Mouse (Mus musculus): ENCODE measurements around the gene Herc3. TPM values are rescaled to one million over a fixed set of nuclear protein-coding genes. Genes with fewer than 3 reads are reported as not detected.

The Herc3 gene
- polyA plus RNA-seq, 1 experiment from 2014 or later: 24.9 TPM

- Histone ChIP-seq H3K36me3 (ENCODE audit: control insufficient read depth, insufficient read depth) (peaks cover 9% of the 10 kb centered on the region), H3K9ac (replicated peaks; ENCODE audit: low read depth, low read length) (no peak overlapping the region), H3K27ac (ENCODE audit: low read length) (no peak overlapping the region), H3K4me1 (replicated peaks; ENCODE audit: control insufficient read depth, insufficient read depth, low read length) (no peaks in the 10 kb centered on the region), H3K9me3 (ENCODE audit: control insufficient read depth, low read length) (no peaks in the 10 kb centered on the region), H3K4me2 (ENCODE audit: low read length) (no peak overlapping the region), H3K27me3 (replicated peaks; ENCODE audit: control insufficient read depth, insufficient read depth, low read length) (no peaks in the 10 kb centered on the region), H3K4me3 (replicated peaks; ENCODE audit: low read length) (no peak overlapping the region)
- 44% methylated on average over 3 of the region's 3 CpGs for WGBS
- no peak for ATAC-seq
Measured at GRCm38 (mm10) chr6:58921623-58922022, 90.4 kb downstream of the Herc3 start.

DNA sequence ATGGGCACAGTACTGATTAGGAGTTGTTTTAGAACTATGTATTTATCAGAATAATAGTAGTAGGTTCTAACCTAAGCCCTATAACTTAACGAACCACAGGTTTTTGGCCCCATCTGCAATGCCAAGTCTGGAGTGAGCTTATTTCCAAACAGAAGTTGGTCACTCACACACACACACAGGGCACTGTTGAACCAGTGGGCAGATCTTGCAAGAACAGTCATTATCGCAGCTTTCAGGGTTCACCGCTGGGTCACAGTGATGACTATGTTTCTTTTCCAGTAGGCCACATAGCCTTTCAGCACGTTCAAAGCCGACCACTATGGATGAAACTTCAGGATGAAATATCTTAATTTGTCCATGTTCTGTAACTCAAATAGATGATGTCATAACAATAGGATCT lies 91.2 kb downstream of the Herc3 start:
- Histone ChIP-seq H3K9me3 (ENCODE audit: control insufficient read depth, low read length) (no peaks in the 10 kb centered on the region), H3K4me3 (replicated peaks; ENCODE audit: low read length) (no peak overlapping the region), H3K4me1 (replicated peaks; ENCODE audit: control insufficient read depth, insufficient read depth, low read length) (no peaks in the 10 kb centered on the region), H3K27ac (ENCODE audit: low read length) (no peak overlapping the region), H3K36me3 (ENCODE audit: control insufficient read depth, insufficient read depth) (peaks cover 4% of the 10 kb centered on the region), H3K27me3 (replicated peaks; ENCODE audit: control insufficient read depth, insufficient read depth, low read length) (no peaks in the 10 kb centered on the region), H3K9ac (replicated peaks; ENCODE audit: low read depth, low read length) (no peak overlapping the region), H3K4me2 (ENCODE audit: low read length) (no peak overlapping the region)
- WGBS: 87% methylated on average over 5 of the region's 5 CpGs
- ATAC-seq: no peak

DNA sequence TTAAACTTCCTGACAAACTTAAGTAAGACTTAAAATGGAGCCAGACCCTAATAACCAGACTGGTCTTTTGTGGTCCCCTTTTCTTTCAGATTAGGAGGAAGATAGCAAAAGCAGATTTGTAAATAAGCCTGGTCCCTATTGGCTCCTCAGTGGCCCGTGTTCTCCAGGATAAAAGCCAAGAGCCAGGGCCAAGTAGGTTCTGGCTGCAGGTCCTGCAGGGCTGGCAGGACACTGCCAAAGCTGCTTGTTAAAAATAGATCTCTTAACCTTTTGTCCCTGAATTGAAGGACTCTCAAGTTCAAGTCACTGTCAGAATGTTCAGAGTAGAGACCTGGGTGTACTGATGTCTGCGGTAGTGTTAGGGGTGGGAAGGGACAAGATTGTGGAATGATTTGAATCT lies 96.6 kb downstream of the Herc3 start:
- ATAC-seq: no peak
- 52% methylated on average over 2 of the region's 2 CpGs for WGBS
- Histone ChIP-seq H3K27me3 (replicated peaks; ENCODE audit: control insufficient read depth, insufficient read depth, low read length) (no peaks in the 10 kb centered on the region), H3K9ac (replicated peaks; ENCODE audit: low read depth, low read length) (no peak overlapping the region), H3K27ac (ENCODE audit: low read length) (no peak overlapping the region), H3K4me1 (replicated peaks; ENCODE audit: control insufficient read depth, insufficient read depth, low read length) (peaks cover 18% of the 10 kb centered on the region), H3K9me3 (ENCODE audit: control insufficient read depth, low read length) (no peaks in the 10 kb centered on the region), H3K4me3 (replicated peaks; ENCODE audit: low read length) (no peak overlapping the region), H3K4me2 (ENCODE audit: low read length) (no peak overlapping the region), H3K36me3 (ENCODE audit: control insufficient read depth, insufficient read depth) (no peaks in the 10 kb centered on the region)

DNA sequence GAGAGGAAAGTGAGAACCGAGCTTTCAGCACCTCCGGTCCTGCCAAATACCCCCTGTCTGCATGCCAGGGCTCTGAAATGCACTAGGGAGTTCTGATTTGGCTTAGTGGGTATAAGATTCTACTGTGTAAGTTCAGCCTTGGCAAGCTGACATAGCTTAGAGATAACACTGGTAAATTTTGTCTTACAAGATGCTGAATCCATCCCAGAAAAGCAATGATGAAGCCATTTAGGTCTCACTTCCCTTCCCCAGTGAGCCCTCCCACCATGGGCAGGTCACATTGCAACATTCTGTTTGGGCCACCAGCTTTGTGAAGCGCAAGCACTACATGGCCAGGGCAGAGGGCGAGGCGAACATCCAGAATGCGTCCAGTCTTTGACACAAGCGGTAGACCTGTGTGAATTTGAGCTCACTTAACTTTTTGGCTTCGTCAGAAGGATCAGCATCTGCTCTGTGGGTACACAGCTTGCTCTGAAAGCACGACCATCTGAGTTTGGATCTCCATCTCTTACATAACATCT lies 98.7 kb downstream of the Herc3 start:
- Histone ChIP-seq H3K36me3 (ENCODE audit: control insufficient read depth, insufficient read depth) (no peaks in the 10 kb centered on the region), H3K4me1 (replicated peaks; ENCODE audit: control insufficient read depth, insufficient read depth, low read length) (peaks cover 33% of the 10 kb centered on the region), H3K27ac (ENCODE audit: low read length) (0 out of 2 replicates have a peak overlapping the region, but pooled peaks have one; percentile 36), H3K4me3 (replicated peaks; ENCODE audit: low read length) (no peak overlapping the region), H3K27me3 (replicated peaks; ENCODE audit: control insufficient read depth, insufficient read depth, low read length) (no peaks in the 10 kb centered on the region), H3K9ac (replicated peaks; ENCODE audit: low read depth, low read length) (no peak overlapping the region), H3K9me3 (ENCODE audit: control insufficient read depth, low read length) (no peaks in the 10 kb centered on the region), H3K4me2 (ENCODE audit: low read length) (no peak overlapping the region)
- peak; percentile 57 for ATAC-seq
- WGBS: 77% methylated on average over 9 of the region's 9 CpGs

DNA sequence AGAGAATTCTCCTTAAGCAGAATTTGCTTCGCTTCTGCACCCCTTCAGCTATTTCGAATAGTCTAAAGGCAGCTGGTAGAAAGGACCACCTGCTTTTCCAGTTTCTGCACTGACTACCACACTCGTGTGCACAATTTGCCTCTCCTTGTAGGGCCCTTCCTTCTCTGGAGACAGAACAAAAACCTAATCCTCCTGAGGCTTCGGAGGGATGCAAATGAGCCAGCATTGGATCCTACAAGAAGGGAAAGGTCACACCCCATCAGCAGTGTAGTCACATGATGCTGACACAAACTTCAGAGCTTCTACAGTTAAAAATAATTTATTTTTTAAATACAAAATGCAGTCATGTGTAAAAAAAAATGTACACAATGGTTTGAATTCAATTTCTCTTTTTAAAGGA lies 99.9 kb downstream of the Herc3 start:
- H3K36me3 ChIP-seq (ENCODE audit: control insufficient read depth, insufficient read depth): no peaks in the 10 kb centered on the region
- no peak for ATAC-seq
- no peaks in the 10 kb centered on the region for H3K27me3 ChIP-seq (replicated peaks; ENCODE audit: control insufficient read depth, insufficient read depth, low read length)
- no peak overlapping the region for H3K4me2 ChIP-seq (ENCODE audit: low read length)
- H3K9me3 ChIP-seq (ENCODE audit: control insufficient read depth, low read length): no peaks in the 10 kb centered on the region
- peaks cover 33% of the 10 kb centered on the region for H3K4me1 ChIP-seq (replicated peaks; ENCODE audit: control insufficient read depth, insufficient read depth, low read length)
- 42% methylated on average over 4 of the region's 4 CpGs for WGBS
- no peak overlapping the region for H3K9ac ChIP-seq (replicated peaks; ENCODE audit: low read depth, low read length)
- H3K27ac ChIP-seq (ENCODE audit: low read length): no peak overlapping the region
- no peak overlapping the region for H3K4me3 ChIP-seq (replicated peaks; ENCODE audit: low read length)

- 34% methylated on average over 12 of the region's 12 CpGs for WGBS
- peak overlapping the region; percentile 83 for H3K27ac ChIP-seq (ENCODE audit: low read length)
- no peaks in the 10 kb centered on the region for H3K27me3 ChIP-seq (replicated peaks; ENCODE audit: control insufficient read depth, insufficient read depth, low read length)
- peaks cover 33% of the 10 kb centered on the region for H3K4me1 ChIP-seq (replicated peaks; ENCODE audit: control insufficient read depth, insufficient read depth, low read length)
- ATAC-seq: peak; percentile 41
- no peak overlapping the region for H3K4me3 ChIP-seq (replicated peaks; ENCODE audit: low read length)
- no peak overlapping the region for H3K9ac ChIP-seq (replicated peaks; ENCODE audit: low read depth, low read length)
- peak overlapping the region; percentile 36 for H3K4me2 ChIP-seq (ENCODE audit: low read length)
- no peaks in the 10 kb centered on the region for H3K9me3 ChIP-seq (ENCODE audit: control insufficient read depth, low read length)
- no peaks in the 10 kb centered on the region for H3K36me3 ChIP-seq (ENCODE audit: control insufficient read depth, insufficient read depth)
Measured at GRCm38 (mm10) chr6:58932515-58933188, 101.4 kb downstream of the Herc3 start.

DNA sequence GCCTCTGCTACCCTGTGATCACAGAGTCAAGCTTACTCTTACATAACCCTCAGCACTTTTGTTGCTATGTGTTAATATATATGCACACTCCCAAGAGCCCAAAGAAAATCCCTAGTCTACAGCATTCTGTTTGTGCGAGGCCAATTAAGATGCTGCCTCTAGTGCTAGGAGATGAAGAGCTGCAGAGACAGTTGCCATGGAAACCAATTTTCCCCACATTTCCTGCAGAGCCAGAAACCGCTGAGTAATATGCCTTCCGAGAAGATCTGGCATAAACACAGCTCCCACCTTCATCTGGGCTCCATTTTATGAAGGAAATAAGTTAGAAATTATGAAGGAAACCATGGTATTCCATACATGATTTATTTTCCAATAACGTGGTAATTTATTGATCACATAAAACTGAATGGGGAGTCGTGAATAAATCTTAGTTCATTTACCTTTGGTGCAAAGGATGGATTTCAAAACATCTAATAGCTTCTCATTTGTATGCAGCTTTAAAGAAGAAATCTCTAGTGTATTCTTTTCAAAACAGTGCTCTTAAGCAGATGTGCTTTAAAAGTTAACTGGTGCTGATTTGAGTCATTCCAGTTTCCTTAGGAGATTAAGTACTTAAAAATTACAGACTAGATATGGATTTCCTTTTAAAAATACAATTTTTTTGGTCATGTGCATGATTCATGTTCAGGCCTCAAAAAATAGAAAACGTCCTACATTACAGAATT lies 102.1 kb downstream of the Herc3 start:
- WGBS: 20% methylated on average over 6 of the region's 6 CpGs
- no peaks in the 10 kb centered on the region for H3K27me3 ChIP-seq (replicated peaks; ENCODE audit: control insufficient read depth, insufficient read depth, low read length)
- H3K4me3 ChIP-seq (replicated peaks; ENCODE audit: low read length): no peak overlapping the region
- H3K4me2 ChIP-seq (ENCODE audit: low read length): peak overlapping the region; percentile 36
- peaks cover 33% of the 10 kb centered on the region for H3K4me1 ChIP-seq (replicated peaks; ENCODE audit: control insufficient read depth, insufficient read depth, low read length)
- peak; percentile 93 for ATAC-seq
- peak overlapping the region; percentile 83 for H3K27ac ChIP-seq (ENCODE audit: low read length)
- no peaks in the 10 kb centered on the region for H3K9me3 ChIP-seq (ENCODE audit: control insufficient read depth, low read length)
- no peaks in the 10 kb centered on the region for H3K36me3 ChIP-seq (ENCODE audit: control insufficient read depth, insufficient read depth)
- H3K9ac ChIP-seq (replicated peaks; ENCODE audit: low read depth, low read length): no peak overlapping the region

DNA sequence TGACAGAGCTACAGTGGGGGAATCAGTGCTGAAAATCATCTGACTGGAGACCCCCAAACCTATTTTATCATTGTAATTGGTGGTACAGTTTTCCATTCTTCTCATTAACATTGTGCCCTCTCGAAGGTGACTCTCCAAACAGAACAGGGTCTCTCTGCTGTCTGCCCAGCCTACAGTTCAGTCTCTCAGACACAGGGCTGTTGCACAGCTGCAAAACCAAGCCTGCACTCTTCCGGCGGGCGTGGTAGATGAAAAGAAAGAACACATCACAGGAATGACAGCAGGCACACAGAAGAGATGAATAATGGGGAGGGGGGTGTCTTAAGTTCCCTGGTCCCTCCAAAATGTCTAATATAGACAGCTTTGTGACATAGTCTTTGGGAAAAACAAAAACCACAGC lies 102.9 kb downstream of the Herc3 start:
- Histone ChIP-seq H3K4me3 (replicated peaks; ENCODE audit: low read length) (no peak overlapping the region), H3K4me1 (replicated peaks; ENCODE audit: control insufficient read depth, insufficient read depth, low read length) (peaks cover 31% of the 10 kb centered on the region), H3K27me3 (replicated peaks; ENCODE audit: control insufficient read depth, insufficient read depth, low read length) (no peaks in the 10 kb centered on the region), H3K36me3 (ENCODE audit: control insufficient read depth, insufficient read depth) (no peaks in the 10 kb centered on the region), H3K4me2 (ENCODE audit: low read length) (no peak overlapping the region), H3K9ac (replicated peaks; ENCODE audit: low read depth, low read length) (no peak overlapping the region), H3K27ac (ENCODE audit: low read length) (peak overlapping the region; percentile 62), H3K9me3 (ENCODE audit: control insufficient read depth, low read length) (no peaks in the 10 kb centered on the region)
- WGBS: 16% methylated on average over 4 of the region's 4 CpGs
- ATAC-seq: peak; percentile 27

DNA sequence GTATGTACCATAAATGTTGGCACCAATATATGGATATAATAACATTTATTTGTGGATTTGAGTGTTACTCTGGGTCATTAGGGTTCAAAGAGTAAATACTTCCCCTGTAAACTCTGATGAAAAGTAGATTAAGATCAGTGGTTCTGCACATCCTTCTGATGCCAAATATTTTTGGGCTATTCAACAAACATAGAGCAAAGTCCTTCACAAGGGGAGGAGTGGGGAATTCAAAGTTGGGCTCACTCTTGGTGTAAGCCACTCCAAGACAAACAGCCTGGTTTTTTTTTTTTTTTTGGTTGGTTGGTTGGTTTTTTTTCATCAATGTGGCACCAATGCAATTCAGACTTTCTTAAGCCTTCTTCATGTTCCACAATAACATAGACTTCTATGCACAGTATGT lies 106.5 kb downstream of the Herc3 start:
- no peak for ATAC-seq
- Histone ChIP-seq H3K27ac (ENCODE audit: low read length) (no peak overlapping the region), H3K4me3 (replicated peaks; ENCODE audit: low read length) (no peak overlapping the region), H3K9ac (replicated peaks; ENCODE audit: low read depth, low read length) (no peak overlapping the region), H3K27me3 (replicated peaks; ENCODE audit: control insufficient read depth, insufficient read depth, low read length) (no peaks in the 10 kb centered on the region), H3K9me3 (ENCODE audit: control insufficient read depth, low read length) (no peaks in the 10 kb centered on the region), H3K36me3 (ENCODE audit: control insufficient read depth, insufficient read depth) (no peaks in the 10 kb centered on the region), H3K4me1 (replicated peaks; ENCODE audit: control insufficient read depth, insufficient read depth, low read length) (peaks cover 16% of the 10 kb centered on the region), H3K4me2 (ENCODE audit: low read length) (no peak overlapping the region)

All from forebrain, embryonic 16.5 days (tissue).